Mouse (Mus musculus): ENCODE data around the gene Casz1.

The Casz1 gene

GRCm38 (mm10) chr4:148878192-148878983 lies 74.2 kb downstream of the Casz1 start:
- CTCF ChIA-PET, result interaction anchor here in 1 of 4 experiments (1.4 kb wide), 1 partner anchor 72 kb away, joined by 3 read pairs; no protein-coding TSS in a partner anchor
- POLR2A ChIA-PET, result interaction anchor here in 1 of 4 experiments (1.1 kb wide), 1 partner anchor 35 kb away, joined by 3 read pairs; no protein-coding TSS in a partner anchor

- ChIA-PET POLR2A (interaction anchor here (0.5 to 1.1 kb wide), 4 partner anchors 34 to 203 kb away, joined by 3 to 6 read pairs (median 4); no protein-coding TSS in a partner anchor), CTCF (interaction anchor here in 2 of 4 experiments (0.6 to 1.4 kb wide), 3 partner anchors 72 to 499 kb away, joined by 3 to 4 read pairs (median 3); no protein-coding TSS in a partner anchor)
Observed at GRCm38 (mm10) chr4:148878984-148879610, 74.9 kb downstream of the Casz1 start.

GRCm38 (mm10) chr4:148879631-148880030 lies 75.4 kb downstream of the Casz1 start:
- CTCF ChIA-PET, result interaction anchor here in 2 of 4 experiments (0.6 to 1.4 kb wide), 3 partner anchors 73 to 499 kb away, joined by 3 to 4 read pairs (median 3); no protein-coding TSS in a partner anchor
- POLR2A ChIA-PET, result interaction anchor here in 2 of 4 experiments (0.5 to 0.6 kb wide), 2 partner anchors 33 to 130 kb away, joined by 3 to 6 read pairs; no protein-coding TSS in a partner anchor

GRCm38 (mm10) chr4:148881001-148881669 lies 76.9 kb downstream of the Casz1 start:
- POLR2A ChIA-PET, result interaction anchor here in 1 of 4 experiments (0.8 to 2.0 kb wide), 2 partner anchors 34 to 61 kb away, joined by 3 to 9 read pairs; no protein-coding TSS in a partner anchor
- CTCF ChIA-PET, result interaction anchor here in 2 of 4 experiments (0.5 to 0.8 kb wide), 3 partner anchors 10 to 137 kb away, joined by 3 read pairs; no protein-coding TSS in a partner anchor

GRCm38 (mm10) chr4:148881838-148882237 lies 77.6 kb downstream of the Casz1 start:
- CTCF ChIA-PET, result interaction anchor here in 1 of 4 experiments (0.9 kb wide), 1 partner anchor 41 kb away, joined by 3 read pairs; no protein-coding TSS in a partner anchor
- POLR2A ChIA-PET, result interaction anchor here in 2 of 4 experiments (0.8 to 2.0 kb wide), 5 partner anchors 8 to 34 kb away, joined by 3 to 9 read pairs (median 3); no protein-coding TSS in a partner anchor

- ChIA-PET CTCF (interaction anchor here in 2 of 4 experiments (0.6 to 0.9 kb wide), 4 partner anchors 30 to 74 kb away, joined by 3 to 4 read pairs (median 4); no protein-coding TSS in a partner anchor), POLR2A (interaction anchor here in 2 of 4 experiments (0.8 to 2.0 kb wide), 5 partner anchors 9 to 33 kb away, joined by 3 to 9 read pairs (median 3); no protein-coding TSS in a partner anchor)
Observed at GRCm38 (mm10) chr4:148882360-148882929, 78.2 kb downstream of the Casz1 start.

GRCm38 (mm10) chr4:148884596-148884995 lies 80.4 kb downstream of the Casz1 start:
- CTCF ChIA-PET, result no interaction called here
- POLR2A ChIA-PET, result interaction anchor here in 1 of 4 experiments (0.5 kb wide), 1 partner anchor 36 kb away, joined by 4 read pairs; no protein-coding TSS in a partner anchor

- CTCF ChIA-PET, result interaction anchor here in 1 of 4 experiments (0.7 kb wide), 1 partner anchor 22 kb away, joined by 3 read pairs; no protein-coding TSS in a partner anchor
- POLR2A ChIA-PET, result interaction anchor here in 2 of 4 experiments (0.7 kb wide), 3 partner anchors 9 to 186 kb away, joined by 3 read pairs; no protein-coding TSS in a partner anchor
Observed at GRCm38 (mm10) chr4:148885401-148885800, 81.2 kb downstream of the Casz1 start.

GRCm38 (mm10) chr4:148885921-148886540 lies 81.8 kb downstream of the Casz1 start:
- ChIA-PET POLR2A (interaction anchor here in 2 of 4 experiments (0.6 to 0.7 kb wide), 4 partner anchors 8 to 186 kb away, joined by 3 read pairs; no protein-coding TSS in a partner anchor), CTCF (interaction anchor here in 1 of 4 experiments (0.7 kb wide), 1 partner anchor 22 kb away, joined by 3 read pairs; no protein-coding TSS in a partner anchor)

GRCm38 (mm10) chr4:148888229-148888628 lies 84.0 kb downstream of the Casz1 start:
- POLR2A ChIA-PET, result interaction anchor here in 2 of 4 experiments (0.6 to 0.9 kb wide), 3 partner anchors 22 to 489 kb away, joined by 3 to 4 read pairs (median 4); no protein-coding TSS in a partner anchor
- CTCF ChIA-PET, result interaction anchor here in 2 of 4 experiments (0.5 to 0.8 kb wide), 3 partner anchors 20 to 141 kb away, joined by 3 to 7 read pairs (median 7); no protein-coding TSS in a partner anchor

GRCm38 (mm10) chr4:148889011-148889410 lies 84.8 kb downstream of the Casz1 start:
- ChIA-PET POLR2A (interaction anchor here in 1 of 4 experiments (0.9 kb wide), 1 partner anchor 22 kb away, joined by 4 read pairs; no protein-coding TSS in a partner anchor), CTCF (interaction anchor here in 2 of 4 experiments (0.6 to 0.8 kb wide), 3 partner anchors 19 to 68 kb away, joined by 3 to 7 read pairs (median 5); no protein-coding TSS in a partner anchor)

GRCm38 (mm10) chr4:148890442-148890841 lies 86.2 kb downstream of the Casz1 start:
- POLR2A ChIA-PET, result interaction anchor here in 1 of 4 experiments (0.6 kb wide), 1 partner anchor 139 kb away, joined by 3 read pairs; no protein-coding TSS in a partner anchor

GRCm38 (mm10) chr4:148890892-148891838 lies 86.9 kb downstream of the Casz1 start:
- POLR2A ChIA-PET, result no interaction called here
- CTCF ChIA-PET, result interaction anchor here in 3 of 4 experiments (0.5 to 1.1 kb wide), 3 partner anchors 17 to 916 kb away, joined by 3 to 6 read pairs (median 3); no protein-coding TSS in a partner anchor

More at GRCm38 (mm10) chr4:148890442-148890841, 86.2 kb downstream of the Casz1 start:
- CTCF ChIA-PET, result no interaction called here

GRCm38 (mm10) chr4:148896125-148896524 lies 91.9 kb downstream of the Casz1 start:
- POLR2A ChIA-PET, result interaction anchor here in 1 of 4 experiments (0.5 to 1.0 kb wide), 2 partner anchors 19 to 198 kb away, joined by 3 read pairs; no protein-coding TSS in a partner anchor
- CTCF ChIA-PET, result no interaction called here

- POLR2A ChIA-PET, result interaction anchor here in 2 of 4 experiments (0.6 to 2.0 kb wide), 7 partner anchors 8 to 40 kb away, joined by 3 to 6 read pairs (median 3); no protein-coding TSS in a partner anchor
- CTCF ChIA-PET, result interaction anchor here in 2 of 4 experiments (0.6 to 1.3 kb wide), 3 partner anchors 9 to 298 kb away, joined by 3 to 6 read pairs (median 4); no protein-coding TSS in a partner anchor
Observed at GRCm38 (mm10) chr4:148899927-148900294, 95.7 kb downstream of the Casz1 start.

All from embryonic stem cell, embryonic (primary cell).